Mouse (Mus musculus): ENCODE data around the gene Bckdhb. TPM values are rescaled to one million over a fixed set of nuclear protein-coding genes. Genes with fewer than 3 reads are reported as not detected.
A peak's percentile ranks its signal among the peaks of the same experiment; 100 is the strongest.
"Not testable (repeated sequence)": the region's sequence is repeated elsewhere in the genome, so short reads cannot be mapped to it uniquely, and the experiment has no call there.

Bckdhb gene
- polyA plus RNA-seq, 1 experiment from 2014 or later, result 32.0 TPM

DNA sequence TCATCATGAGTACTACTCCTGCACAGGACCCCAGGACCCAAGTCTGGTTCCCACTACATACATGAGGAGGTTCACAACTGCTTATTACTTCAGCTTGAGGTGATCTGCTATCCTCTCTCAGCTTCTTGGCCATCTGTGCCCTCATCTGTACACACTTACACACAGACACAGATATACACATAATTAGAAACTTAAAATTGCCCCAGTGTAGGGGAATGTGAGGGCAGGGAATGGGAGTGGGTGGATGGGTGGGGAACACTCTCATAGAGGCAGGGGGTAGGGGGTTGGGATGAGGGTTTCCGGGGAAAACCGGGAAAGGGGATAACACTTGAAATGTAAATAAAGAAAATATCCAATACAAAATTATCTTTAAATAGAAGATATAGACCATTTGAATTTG is 15.1 kb upstream of the Bckdhb start:
- H3K4me3 ChIP-seq (ENCODE audit: low read depth, low read length), result no peak overlapping the region
- no peaks in the 10 kb centered on the region for H3K36me3 ChIP-seq (ENCODE audit: control insufficient read depth, insufficient read depth, low read length)
- H3K9ac ChIP-seq (ENCODE audit: low read depth, low read length), result no peak overlapping the region
- H3K27me3 ChIP-seq (ENCODE audit: control insufficient read depth, insufficient read depth, low read depth, low read length), result no peaks in the 10 kb centered on the region
- no peak overlapping the region for H3K27ac ChIP-seq (ENCODE audit: low read length)
- no peak overlapping the region for H3K4me2 ChIP-seq (ENCODE audit: low read length)
- H3K4me1 ChIP-seq (ENCODE audit: control insufficient read depth, insufficient read depth, low read length), result no peaks in the 10 kb centered on the region
- no peaks in the 10 kb centered on the region for H3K9me3 ChIP-seq (replicated peaks; ENCODE audit: control insufficient read depth, low read length, poor library complexity, severe bottlenecking)
- no peak for ATAC-seq
- WGBS, result 96% methylated on average over 2 of the region's 2 CpGs

DNA sequence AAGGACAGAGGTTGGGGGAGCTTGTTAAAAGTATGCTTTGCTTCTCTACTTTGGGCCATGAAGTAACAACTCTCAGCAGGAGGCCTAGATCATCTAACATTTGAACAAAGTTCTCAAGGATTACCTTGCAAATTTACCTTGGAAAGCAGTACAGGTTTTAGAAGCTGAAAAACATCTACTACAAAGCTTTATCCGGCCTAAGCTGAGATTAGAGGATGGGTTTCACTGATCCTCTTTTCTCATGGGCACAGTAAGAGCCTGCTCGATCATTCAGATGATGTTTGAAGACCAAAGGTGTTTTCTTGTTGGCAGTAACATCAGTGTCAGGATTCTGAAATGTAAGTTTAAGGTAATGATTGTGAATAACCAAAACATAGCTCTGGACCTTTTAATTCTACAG is 14.0 kb upstream of the Bckdhb start:
- no peak overlapping the region for H3K4me3 ChIP-seq (ENCODE audit: low read depth, low read length)
- no peak overlapping the region for H3K9ac ChIP-seq (ENCODE audit: low read depth, low read length)
- H3K27me3 ChIP-seq (ENCODE audit: control insufficient read depth, insufficient read depth, low read depth, low read length), result no peaks in the 10 kb centered on the region
- H3K4me1 ChIP-seq (ENCODE audit: control insufficient read depth, insufficient read depth, low read length), result no peaks in the 10 kb centered on the region
- H3K36me3 ChIP-seq (ENCODE audit: control insufficient read depth, insufficient read depth, low read length), result no peaks in the 10 kb centered on the region
- no peak for ATAC-seq
- H3K27ac ChIP-seq (ENCODE audit: low read length), result no peak overlapping the region
- no peaks in the 10 kb centered on the region for H3K9me3 ChIP-seq (replicated peaks; ENCODE audit: control insufficient read depth, low read length, poor library complexity, severe bottlenecking)
- H3K4me2 ChIP-seq (ENCODE audit: low read length), result no peak overlapping the region
- WGBS, result 73% methylated on average over 2 of the region's 2 CpGs

DNA sequence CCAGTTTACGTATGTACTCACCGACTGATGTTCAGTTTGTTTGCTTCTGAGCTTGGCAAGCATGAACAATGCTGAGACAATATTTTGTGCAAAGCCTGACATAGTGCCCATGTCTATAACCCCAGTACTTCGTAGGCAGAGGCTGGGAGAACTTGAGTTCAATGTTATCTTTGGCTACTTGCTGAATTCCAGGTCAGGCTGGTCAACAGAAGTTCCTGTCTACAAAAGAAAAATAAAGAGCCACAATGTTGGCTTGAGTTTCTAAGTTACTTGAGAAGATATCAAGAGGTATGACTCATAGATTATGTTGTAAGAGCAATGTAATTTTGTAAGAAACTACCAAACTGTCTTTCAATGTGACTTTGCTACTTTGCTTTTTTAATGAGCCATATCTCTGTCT is 2.9 kb upstream of the Bckdhb start:
- H3K9ac ChIP-seq (ENCODE audit: low read depth, low read length), result no peak overlapping the region
- ATAC-seq, result no peak
- no peaks in the 10 kb centered on the region for H3K27me3 ChIP-seq (ENCODE audit: control insufficient read depth, insufficient read depth, low read depth, low read length)
- no peak overlapping the region for H3K27ac ChIP-seq (ENCODE audit: low read length)
- 82% methylated on average over 3 of the region's 3 CpGs for WGBS
- H3K4me3 ChIP-seq (ENCODE audit: low read depth, low read length), result no peak overlapping the region
- no peaks in the 10 kb centered on the region for H3K9me3 ChIP-seq (replicated peaks; ENCODE audit: control insufficient read depth, low read length, poor library complexity, severe bottlenecking)
- no peaks in the 10 kb centered on the region for H3K36me3 ChIP-seq (ENCODE audit: control insufficient read depth, insufficient read depth, low read length)
- H3K4me2 ChIP-seq (ENCODE audit: low read length), result no peak overlapping the region
- H3K4me1 ChIP-seq (ENCODE audit: control insufficient read depth, insufficient read depth, low read length), result peaks cover 5% of the 10 kb centered on the region

DNA sequence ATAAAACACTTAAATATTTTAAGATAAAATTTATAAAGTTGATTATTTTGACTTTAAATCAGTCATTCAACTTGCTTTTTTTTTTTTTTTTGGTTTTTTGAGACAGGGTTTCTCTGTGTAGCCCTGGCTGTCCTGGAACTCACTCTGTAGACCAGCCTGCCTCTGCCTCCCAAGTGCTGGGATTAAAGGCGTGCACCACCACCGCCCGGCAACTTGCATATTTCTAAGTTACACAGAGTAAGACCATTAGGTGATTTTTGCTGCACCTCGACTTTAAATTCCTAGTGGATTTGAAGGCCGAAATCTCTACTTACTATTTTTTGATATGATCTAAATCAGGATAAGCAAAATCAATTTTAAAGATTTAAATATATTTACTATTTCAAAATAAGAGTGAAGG is 589 bp upstream of the Bckdhb start:
- H3K4me1 ChIP-seq (ENCODE audit: control insufficient read depth, insufficient read depth, low read length), result peaks cover 5% of the 10 kb centered on the region
- WGBS, result 84% methylated on average over 5 of the region's 5 CpGs
- no peaks in the 10 kb centered on the region for H3K36me3 ChIP-seq (ENCODE audit: control insufficient read depth, insufficient read depth, low read length)
- no peaks in the 10 kb centered on the region for H3K9me3 ChIP-seq (replicated peaks; ENCODE audit: control insufficient read depth, low read length, poor library complexity, severe bottlenecking)
- H3K9ac ChIP-seq (ENCODE audit: low read depth, low read length), result peak overlapping the region; percentile 70
- no peak overlapping the region; the same call in 1 of the 2 replicates for H3K27ac ChIP-seq (ENCODE audit: low read length)
- peak overlapping the region; percentile 84; the same call in 1 of the 2 replicates for H3K4me2 ChIP-seq (ENCODE audit: low read length)
- H3K27me3 ChIP-seq (ENCODE audit: control insufficient read depth, insufficient read depth, low read depth, low read length), result no peaks in the 10 kb centered on the region
- no peak for ATAC-seq
- peak overlapping the region; percentile 78 for H3K4me3 ChIP-seq (ENCODE audit: low read depth, low read length)

DNA sequence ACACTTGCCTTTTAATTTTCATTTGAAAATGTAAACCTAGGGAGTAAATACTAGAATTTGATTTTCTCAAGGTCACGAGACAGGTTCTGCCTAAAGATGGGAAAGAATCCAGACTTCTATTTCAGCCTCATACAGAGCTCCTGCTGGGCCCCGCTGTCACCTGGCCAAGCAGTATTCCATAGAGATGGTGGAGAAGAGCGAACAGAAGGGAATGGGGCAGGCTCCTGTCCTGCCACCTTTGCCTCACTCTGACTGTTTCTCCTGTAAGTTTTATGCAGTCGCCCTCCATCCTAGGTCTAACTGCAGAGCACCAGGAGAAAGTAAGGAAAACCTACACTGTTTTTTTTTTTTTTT is 720 bp downstream of the Bckdhb start:
- Histone ChIP-seq H3K36me3 (ENCODE audit: control insufficient read depth, insufficient read depth, low read length) (no peaks in the 10 kb centered on the region), H3K27ac (ENCODE audit: low read length) (no peak overlapping the region), H3K27me3 (ENCODE audit: control insufficient read depth, insufficient read depth, low read depth, low read length) (no peaks in the 10 kb centered on the region), H3K9me3 (replicated peaks; ENCODE audit: control insufficient read depth, low read length, poor library complexity, severe bottlenecking) (no peaks in the 10 kb centered on the region), H3K4me3 (ENCODE audit: low read depth, low read length) (peak overlapping the region; percentile 78), H3K9ac (ENCODE audit: low read depth, low read length) (peak overlapping the region; percentile 76), H3K4me1 (ENCODE audit: control insufficient read depth, insufficient read depth, low read length) (peaks cover 5% of the 10 kb centered on the region), H3K4me2 (ENCODE audit: low read length) (peak overlapping the region; percentile 84)
- ATAC-seq, result no peak
- 69% methylated on average over 4 of the region's 4 CpGs for WGBS

DNA sequence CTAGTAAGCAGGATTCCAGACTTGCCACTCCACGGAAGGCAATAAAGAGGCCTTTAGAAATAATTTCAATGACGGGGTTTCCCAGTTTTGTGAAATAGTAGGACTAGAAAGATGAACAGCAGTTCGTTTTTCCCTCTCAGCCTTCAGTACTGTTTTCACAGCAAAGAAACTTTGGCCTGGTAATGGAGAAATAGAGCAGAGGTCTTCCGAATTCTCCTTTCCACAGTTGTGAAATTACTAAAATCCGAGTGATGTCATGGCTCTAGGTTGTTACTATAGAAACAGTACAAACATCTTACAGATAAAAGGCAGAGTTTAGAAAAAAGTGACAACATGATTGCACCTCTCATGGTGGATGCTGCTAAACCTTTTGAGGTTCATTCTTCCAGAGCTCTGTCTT is 1.4 kb downstream of the Bckdhb start:
- ATAC-seq, result no peak
- 84% methylated on average over 5 of the region's 5 CpGs for WGBS
- H3K4me3 ChIP-seq (ENCODE audit: low read depth, low read length), result no peak overlapping the region
- no peak overlapping the region for H3K27ac ChIP-seq (ENCODE audit: low read length)
- H3K4me2 ChIP-seq (ENCODE audit: low read length), result no peak overlapping the region
- H3K9ac ChIP-seq (ENCODE audit: low read depth, low read length), result no peak overlapping the region
- no peaks in the 10 kb centered on the region for H3K9me3 ChIP-seq (replicated peaks; ENCODE audit: control insufficient read depth, low read length, poor library complexity, severe bottlenecking)
- H3K36me3 ChIP-seq (ENCODE audit: control insufficient read depth, insufficient read depth, low read length), result no peaks in the 10 kb centered on the region
- no peaks in the 10 kb centered on the region for H3K27me3 ChIP-seq (ENCODE audit: control insufficient read depth, insufficient read depth, low read depth, low read length)
- H3K4me1 ChIP-seq (ENCODE audit: control insufficient read depth, insufficient read depth, low read length), result peaks cover 5% of the 10 kb centered on the region

DNA sequence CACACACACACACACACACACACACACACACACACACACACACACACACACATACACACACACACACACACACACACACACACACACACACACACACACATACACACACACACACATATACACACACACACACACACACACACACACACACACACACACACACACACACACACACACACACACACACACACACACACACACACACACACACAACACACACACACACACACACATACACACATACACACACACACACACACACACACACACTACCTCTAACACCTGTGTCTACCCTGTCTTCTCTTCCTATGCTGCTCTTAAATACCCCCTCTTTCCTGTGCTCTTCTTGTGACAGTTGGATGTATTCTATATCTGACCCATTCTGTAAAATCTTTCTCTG is 14.6 kb downstream of the Bckdhb start:
- not testable (repeated sequence) for H3K4me2 ChIP-seq (ENCODE audit: low read length); H3K27me3 ChIP-seq (ENCODE audit: control insufficient read depth, insufficient read depth, low read depth, low read length); H3K9ac ChIP-seq (ENCODE audit: low read depth, low read length); H3K36me3 ChIP-seq (ENCODE audit: control insufficient read depth, insufficient read depth, low read length); H3K4me3 ChIP-seq (ENCODE audit: low read depth, low read length); H3K27ac ChIP-seq (ENCODE audit: low read length); ATAC-seq; H3K9me3 ChIP-seq (replicated peaks; ENCODE audit: control insufficient read depth, low read length, poor library complexity, severe bottlenecking); H3K4me1 ChIP-seq (ENCODE audit: control insufficient read depth, insufficient read depth, low read length)

DNA sequence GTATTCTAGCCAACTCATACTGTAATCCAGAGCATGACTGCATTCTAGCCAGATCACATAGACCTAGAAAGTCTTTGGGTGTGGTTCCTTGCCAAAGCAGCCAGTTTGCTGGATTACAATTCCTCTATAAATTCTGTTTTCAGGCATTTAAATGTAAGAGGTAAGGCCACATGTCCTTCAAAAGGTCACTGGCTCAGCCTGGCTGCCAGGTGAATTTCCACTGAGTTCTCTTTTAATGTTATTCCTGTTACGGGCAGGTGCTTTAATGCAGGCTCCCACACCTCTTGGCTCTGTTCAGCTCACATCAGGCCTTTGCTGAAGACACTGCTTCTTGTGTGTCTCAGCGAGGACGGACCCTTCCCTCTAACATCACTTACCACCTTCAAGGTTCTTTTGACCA is 15.1 kb downstream of the Bckdhb start:
- Histone ChIP-seq H3K27me3 (ENCODE audit: control insufficient read depth, insufficient read depth, low read depth, low read length) (no peaks in the 10 kb centered on the region), H3K36me3 (ENCODE audit: control insufficient read depth, insufficient read depth, low read length) (no peaks in the 10 kb centered on the region), H3K4me1 (ENCODE audit: control insufficient read depth, insufficient read depth, low read length) (no peaks in the 10 kb centered on the region), H3K27ac (ENCODE audit: low read length) (no peak overlapping the region), H3K9me3 (replicated peaks; ENCODE audit: control insufficient read depth, low read length, poor library complexity, severe bottlenecking) (no peaks in the 10 kb centered on the region), H3K4me3 (ENCODE audit: low read depth, low read length) (no peak overlapping the region), H3K4me2 (ENCODE audit: low read length) (no peak overlapping the region), H3K9ac (ENCODE audit: low read depth, low read length) (no peak overlapping the region)
- WGBS, result 99% methylated on average over 3 of the region's 3 CpGs
- ATAC-seq, result no peak

DNA sequence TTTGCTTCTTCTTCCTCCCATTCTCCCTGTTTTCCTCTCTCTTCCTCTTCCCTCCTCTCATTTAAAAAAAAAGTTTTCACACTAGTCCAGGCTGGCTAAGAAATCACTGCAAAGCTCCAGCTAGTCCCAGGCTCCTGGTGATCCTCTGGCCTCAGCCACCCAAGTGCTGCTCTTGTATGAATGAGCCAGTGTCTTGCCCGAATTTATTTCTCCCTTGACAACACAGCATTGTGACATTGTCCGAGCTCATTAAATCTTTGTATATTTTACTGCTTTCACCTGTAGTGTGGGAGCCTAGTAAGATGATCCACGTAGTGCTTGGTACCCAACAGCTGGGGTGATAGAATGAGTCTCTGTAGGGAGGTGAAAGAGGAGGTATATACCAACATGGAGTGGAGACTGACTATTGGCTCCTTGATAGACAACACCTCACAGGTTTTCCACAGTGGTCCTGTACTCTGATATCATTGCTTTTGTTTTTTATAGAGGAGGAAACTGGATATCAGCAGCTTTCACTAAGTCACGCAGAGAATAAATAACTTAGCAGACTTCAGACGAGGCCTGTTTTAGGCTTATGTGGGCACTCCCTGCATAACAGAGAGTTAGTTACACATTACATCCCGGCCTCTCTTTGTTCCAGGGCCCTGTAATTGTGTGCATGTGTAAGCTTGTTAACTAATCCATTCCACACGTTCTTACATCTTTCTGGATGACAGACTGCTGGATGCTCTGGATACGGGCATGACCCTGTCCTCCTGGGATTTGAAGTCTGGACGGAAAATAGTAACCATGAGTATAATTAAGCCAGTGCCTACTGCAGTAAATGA is 15.8 kb downstream of the Bckdhb start:
- no peak overlapping the region for H3K4me2 ChIP-seq (ENCODE audit: low read length)
- H3K27me3 ChIP-seq (ENCODE audit: control insufficient read depth, insufficient read depth, low read depth, low read length), result no peaks in the 10 kb centered on the region
- no peaks in the 10 kb centered on the region for H3K4me1 ChIP-seq (ENCODE audit: control insufficient read depth, insufficient read depth, low read length)
- no peaks in the 10 kb centered on the region for H3K36me3 ChIP-seq (ENCODE audit: control insufficient read depth, insufficient read depth, low read length)
- H3K9ac ChIP-seq (ENCODE audit: low read depth, low read length), result no peak overlapping the region
- ATAC-seq, result no peak
- 77% methylated on average over 9 of the region's 9 CpGs for WGBS
- H3K27ac ChIP-seq (ENCODE audit: low read length), result no peak overlapping the region
- no peaks in the 10 kb centered on the region for H3K9me3 ChIP-seq (replicated peaks; ENCODE audit: control insufficient read depth, low read length, poor library complexity, severe bottlenecking)
- no peak overlapping the region for H3K4me3 ChIP-seq (ENCODE audit: low read depth, low read length)

All from midbrain, embryonic 16.5 days (tissue).